Mouse (Mus musculus): ENCODE data around the gene Clec5a.
"Not testable (repeated sequence)": the region's sequence is repeated elsewhere in the genome, so short reads cannot be mapped to it uniquely, and the experiment has no call there.

Clec5a gene

GRCm38 (mm10) chr6:40585645-40586044 is at the start of gene Clec5a:
TSS of gene Clec5a (minus strand) at chr6:40585821.
- no peak for DNase-seq (ENCODE audit: low spot score in 2 of 2)

DNA sequence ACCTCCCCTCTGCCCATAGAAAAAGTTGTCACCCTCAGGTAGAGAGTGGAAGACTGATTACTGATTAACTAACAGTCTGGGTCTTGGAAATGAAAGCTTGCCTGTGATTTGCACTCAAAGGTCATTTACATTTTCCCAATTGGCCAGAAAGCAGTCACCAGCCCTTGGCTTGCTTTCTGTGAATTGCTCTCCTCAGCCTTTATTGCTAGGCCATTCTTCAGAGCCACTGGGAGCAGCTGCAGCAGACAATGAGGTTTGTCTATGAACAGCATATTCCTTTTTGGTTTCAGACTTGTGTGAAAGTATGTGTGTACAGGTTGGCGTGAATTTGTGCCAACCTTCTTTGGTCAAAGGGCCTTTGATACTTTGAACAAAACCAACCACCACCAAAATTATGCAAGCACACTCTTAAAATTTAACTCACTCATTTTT is 49.0 kb upstream of the Clec5a start:
- DNase-seq (ENCODE audit: low spot score in 2 of 2) = no peak

DNA sequence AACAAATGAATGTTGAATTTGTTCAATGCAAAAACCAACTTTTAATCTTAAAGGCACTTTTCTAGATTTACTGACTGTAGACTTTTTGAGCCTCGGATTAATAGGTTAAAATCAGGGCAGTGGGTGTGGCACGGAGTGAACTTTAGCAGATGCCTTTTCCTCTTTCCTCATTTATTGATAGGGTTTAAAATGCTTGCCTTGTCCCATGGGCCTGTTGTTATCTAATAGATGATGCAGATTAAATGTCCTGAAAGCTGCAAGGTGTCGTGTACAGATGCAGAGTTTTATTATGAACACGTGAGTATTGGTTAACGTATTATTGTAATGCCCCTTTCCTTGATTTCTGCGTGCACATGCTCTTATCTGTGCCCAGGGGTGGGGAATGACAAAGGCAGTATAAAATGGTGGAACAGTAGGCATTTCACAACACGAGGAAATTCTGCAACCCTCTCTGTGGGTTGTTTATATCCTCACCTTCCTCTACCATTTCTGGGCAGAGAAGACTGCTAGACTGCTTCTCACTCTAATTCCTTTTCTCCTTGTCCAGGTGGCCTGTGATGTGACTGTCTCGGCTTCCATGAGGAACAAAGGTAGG is 42.9 kb upstream of the Clec5a start, which contains the start of gene Mgam:
Mgam (plus strand) TSS at position 426 of the 595 bp plus-strand sequence.
- DNase-seq (ENCODE audit: low spot score in 2 of 2) = no peak

GRCm38 (mm10) chr6:40626111-40626510 is 40.5 kb upstream of the Clec5a start:
- DNase-seq (ENCODE audit: low spot score in 2 of 2) = no peak

GRCm38 (mm10) chr6:40617965-40618364 is 32.3 kb upstream of the Clec5a start:
- peak in 1 of 2 experiments; percentile 2 for DNase-seq (ENCODE audit: low spot score in 2 of 2)

- DNase-seq (ENCODE audit: low spot score in 2 of 2) = no peak
Measured at GRCm38 (mm10) chr6:40613260-40613852, 27.7 kb upstream of the Clec5a start, which contains the start of gene Tas2r138. TSS of gene Tas2r138 (minus strand) at chr6:40613310.

- DNase-seq (ENCODE audit: low spot score in 2 of 2) = no peak
Measured at GRCm38 (mm10) chr6:40610244-40610643, 24.6 kb upstream of the Clec5a start.

- no peak for DNase-seq (ENCODE audit: low spot score in 2 of 2)
Measured at GRCm38 (mm10) chr6:40607431-40607830, 21.8 kb upstream of the Clec5a start.

DNA sequence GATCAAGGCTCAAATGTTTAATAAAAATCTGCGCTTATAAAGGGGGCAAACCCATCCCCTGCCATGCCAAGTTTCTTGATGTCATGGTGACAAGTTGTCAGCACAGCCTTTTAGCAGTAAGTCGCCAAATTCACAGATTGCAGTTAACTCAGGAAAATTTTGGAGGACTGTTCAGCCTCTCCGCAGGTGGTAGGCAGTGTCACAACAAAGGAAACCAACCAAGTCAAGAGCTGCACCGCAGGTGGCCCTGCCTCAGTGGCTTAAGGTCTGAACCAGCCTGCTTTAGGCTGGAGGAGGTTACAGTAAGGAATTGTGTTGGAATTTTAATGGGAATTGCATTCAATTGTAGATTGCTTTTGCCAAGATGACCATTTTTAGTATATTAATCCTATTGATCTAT is 12.9 kb upstream of the Clec5a start:
- not testable (repeated sequence) for DNase-seq (ENCODE audit: low spot score in 2 of 2)

- no peak for DNase-seq (ENCODE audit: low spot score in 2 of 2)
Measured at GRCm38 (mm10) chr6:40594804-40595550, 9.4 kb upstream of the Clec5a start.

DNA sequence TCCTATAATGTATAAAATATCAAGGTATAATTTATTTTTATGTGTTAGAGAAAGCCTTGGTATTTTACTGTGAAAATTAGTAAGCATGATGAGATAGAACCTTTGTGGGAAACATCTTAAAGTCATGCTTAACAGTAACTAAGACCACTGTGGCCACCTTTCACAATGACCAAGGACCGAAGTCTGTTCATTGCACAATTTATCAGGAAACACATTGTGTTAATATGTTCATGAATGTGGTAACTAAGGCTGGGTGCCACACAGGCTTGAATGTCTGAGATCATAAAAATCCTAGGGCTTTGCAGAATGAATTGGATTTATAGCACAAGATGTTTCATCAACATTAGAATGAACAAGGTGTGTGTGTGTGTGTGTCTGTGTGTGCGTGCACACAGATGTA is 2.7 kb upstream of the Clec5a start:
- no peak for DNase-seq (ENCODE audit: low spot score in 2 of 2)

DNA sequence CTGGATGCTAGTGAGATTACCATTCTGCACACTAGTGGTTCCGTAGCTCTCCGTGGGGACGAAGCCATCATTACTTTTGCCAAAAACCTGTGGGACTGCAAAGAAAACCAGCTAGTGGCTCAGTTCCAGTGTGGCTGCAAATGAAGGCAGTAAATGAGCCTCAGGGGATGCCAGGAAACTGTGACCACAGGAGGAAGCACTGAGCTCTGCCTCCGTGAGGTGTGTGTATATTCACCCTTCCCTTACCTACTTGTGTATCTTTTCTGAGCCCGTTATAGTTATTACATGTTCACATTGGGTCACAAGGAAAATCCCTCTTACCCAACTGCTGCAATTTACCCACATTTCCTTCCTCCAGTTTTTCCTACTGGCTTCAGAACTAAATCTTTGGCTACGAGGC is 1.3 kb downstream of the Clec5a start:
- DNase-seq (ENCODE audit: low spot score in 2 of 2) = no peak

GRCm38 (mm10) chr6:40576305-40576704 is 9.3 kb downstream of the Clec5a start:
- no peak for DNase-seq (ENCODE audit: low spot score in 2 of 2)

- no peak for DNase-seq (ENCODE audit: low spot score in 2 of 2)
Measured at GRCm38 (mm10) chr6:40573618-40574017, 12.0 kb downstream of the Clec5a start.

GRCm38 (mm10) chr6:40569187-40569586 is 16.4 kb downstream of the Clec5a start, which contains the start of gene Olfr460:
TSS of gene Olfr460 (plus strand) at chr6:40569487.
- no peak for DNase-seq (ENCODE audit: low spot score in 2 of 2)

DNA sequence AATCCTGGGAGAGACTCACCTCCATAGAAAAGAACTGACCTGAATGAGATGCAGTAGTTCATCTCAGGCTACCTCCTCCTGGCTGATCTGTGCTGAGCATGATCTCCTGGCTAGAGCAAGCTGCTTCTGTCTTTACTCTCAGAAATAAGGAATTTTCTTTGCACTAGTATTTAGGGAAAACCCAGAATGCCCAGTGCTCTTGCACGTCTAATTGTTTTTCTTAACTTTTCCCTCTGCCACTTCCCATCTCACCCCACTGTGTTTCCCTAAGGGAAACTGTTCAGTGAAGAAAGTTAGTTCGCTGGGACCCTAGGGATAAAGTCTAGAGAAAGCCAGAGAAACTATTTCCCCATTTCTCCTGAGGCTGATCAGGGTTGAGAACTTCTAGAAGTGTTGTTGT is 30.7 kb downstream of the Clec5a start, which contains the start of gene Olfr461:
Olfr461 (minus strand) TSS at position 101 of the 400 bp plus-strand sequence.
- DNase-seq (ENCODE audit: low spot score in 2 of 2) = no peak

GRCm38 (mm10) chr6:40544690-40545089 is 40.9 kb downstream of the Clec5a start:
- no peak for DNase-seq (ENCODE audit: low spot score in 2 of 2)

All from spleen, postnatal 14 days (tissue).